Mouse (Mus musculus): ENCODE measurements around the gene Polq.
"Not testable (repeated sequence)": the region's sequence is repeated elsewhere in the genome, so short reads cannot be mapped to it uniquely, and the experiment has no call there.

Gene Polq

GRCm38 (mm10) chr16:37094169-37094833, 82.7 kb downstream of the Polq start:
- no peak for DNase-seq (ENCODE audit: low spot score in 2 of 2)

GRCm38 (mm10) chr16:37108763-37109162, 97.2 kb downstream of the Polq start:
- no peak for DNase-seq (ENCODE audit: low spot score in 2 of 2)

GRCm38 (mm10) chr16:37109285-37109684, 97.7 kb downstream of the Polq start:
- DNase-seq (ENCODE audit: low spot score in 2 of 2): no peak

GRCm38 (mm10) chr16:37125190-37125589, 113.6 kb downstream of the Polq start:
- not testable (repeated sequence) for DNase-seq (ENCODE audit: low spot score in 2 of 2)

All from spleen, postnatal 14 days (tissue).